Mouse (Mus musculus) embryonic facial prominence, embryonic 14.5 days (tissue): ENCODE measurements around the gene Spout1. TPM values are rescaled to one million over a fixed set of nuclear protein-coding genes. Genes with fewer than 3 reads are reported as not detected.
"Not testable (repeated sequence)": the region's sequence is repeated elsewhere in the genome, so short reads cannot be mapped to it uniquely, and the experiment has no call there.

Experiments used
- ATAC-seq: fragments of 200-750 bp; cut with Nextera tagmentation; 2 replicates; pipeline ENCODE4 v1.8.0; 2017; ENCODE audit warnings: low read depth, moderate number of reproducible peaks, moderate TSS enrichment
- DNase-seq: peaks from one replicate; pipeline ENCODE4 v3.0.0-alpha.2; 2015; ENCODE audit warnings: low spot score
- H3K27ac ChIP-seq: fragments of 300-500 bp; sonication (generic); replicated peaks from 2 replicates; pipeline ENCODE4 v1.5.1; 2014; ENCODE audit warnings: low read depth, mild to moderate bottlenecking, low read length, moderate library complexity
- H3K27me3 ChIP-seq: fragments of 300-500 bp; sonication (generic); replicated peaks from 2 replicates; pipeline ENCODE4 v1.6.1; 2014; ENCODE audit warnings: low read length; ENCODE audit not compliant: control insufficient read depth, insufficient read depth
- H3K36me3 ChIP-seq: fragments of 300-500 bp; sonication (generic); 2 replicates; pipeline ENCODE4 v1.6.1; 2014; ENCODE audit warnings: low read length, mixed read lengths; ENCODE audit not compliant: control insufficient read depth, insufficient read depth
- H3K4me1 ChIP-seq: fragments of 300-500 bp; sonication (generic); 2 replicates; pipeline ENCODE4 v1.6.1; 2014; ENCODE audit warnings: antibody characterized with exemption, low read length; ENCODE audit not compliant: control insufficient read depth, insufficient read depth
- H3K4me2 ChIP-seq: fragments of 300-500 bp; sonication (generic); 2 replicates; pipeline ENCODE4 v1.6.1; 2014; ENCODE audit warnings: low read depth, mild to moderate bottlenecking, low read length, moderate library complexity, mixed read lengths
- H3K4me3 ChIP-seq: fragments of 300-500 bp; sonication (generic); 2 replicates; pipeline ENCODE4 v1.5.1; 2014; ENCODE audit warnings: low read depth, mild to moderate bottlenecking, low read length
- H3K9ac ChIP-seq: fragments of 300-500 bp; sonication (generic); 2 replicates; pipeline ENCODE4 v1.6.1; 2014; ENCODE audit warnings: low read depth, mild to moderate bottlenecking, low read length, moderate library complexity, mixed read lengths
- H3K9me3 ChIP-seq: fragments of 300-500 bp; sonication (generic); 2 replicates; pipeline ENCODE4 v1.6.1; 2016; ENCODE audit warnings: low read length; ENCODE audit not compliant: control insufficient read depth
- WGBS: fragments of 180-500 bp; shearing (Covaris S2); extraction: QIAGEN DNeasy Blood & Tissue Kit; methylation state at CpG from one replicate; pipeline ENCODE4 v1.1.7; 2014; 5-methylcytosine and 5-hydroxymethylcytosine counted together
- polyA plus RNA-seq: library from polyadenylated mRNA; unstranded; fragments of >200 nt; fragmentation: Nextera tagmentation; extraction: Ambion mirVana; gene quantifications from 2 replicates; pipeline ENCODE4 v1.2.1, GENCODE M21; 2014

Spout1 gene
- polyA plus RNA-seq, 1 experiment from 2014 or later = 63.8 TPM

GRCm38 (mm10) chr2:30132801-30133612 is 45.3 kb downstream of the Spout1 start:
- WGBS = 10% methylated on average over 16 of the region's 16 CpGs
- H3K27me3 ChIP-seq = no peaks in the 10 kb centered on the region
- H3K36me3 ChIP-seq = peaks cover 28% of the 10 kb centered on the region; the same call in 1 of the 2 replicates
- peak overlapping the region; percentile 70 for H3K4me3 ChIP-seq
- H3K27ac ChIP-seq = peak overlapping the region; percentile 77
- no peaks in the 10 kb centered on the region for H3K9me3 ChIP-seq
- peaks cover 20% of the 10 kb centered on the region for H3K4me1 ChIP-seq
- H3K4me2 ChIP-seq = peak overlapping the region; percentile 68
- no peak for ATAC-seq
- DNase-seq = peak; percentile 88
- peak overlapping the region; percentile 78 for H3K9ac ChIP-seq

GRCm38 (mm10) chr2:30131240-30131639 is 47.0 kb downstream of the Spout1 start:
- peaks cover 20% of the 10 kb centered on the region for H3K4me1 ChIP-seq
- not testable (repeated sequence) for ATAC-seq, DNase-seq, H3K4me2 ChIP-seq, H3K27ac ChIP-seq, H3K27me3 ChIP-seq, H3K9me3 ChIP-seq, H3K4me3 ChIP-seq, H3K9ac ChIP-seq
- peaks cover 11% of the 10 kb centered on the region; the same call in 1 of the 2 replicates for H3K36me3 ChIP-seq
- WGBS = 48% methylated on average over 5 of the region's 5 CpGs

GRCm38 (mm10) chr2:30130156-30130555 is 48.1 kb downstream of the Spout1 start:
- H3K27ac ChIP-seq = no peak overlapping the region
- no peak overlapping the region for H3K4me2 ChIP-seq
- no peak overlapping the region for H3K9ac ChIP-seq
- DNase-seq = no peak
- H3K4me1 ChIP-seq = peaks cover 19% of the 10 kb centered on the region
- 79% methylated on average over 4 of the region's 4 CpGs for WGBS
- ATAC-seq = no peak
- peaks cover under 1% of the 10 kb centered on the region; the same call in 1 of the 2 replicates for H3K36me3 ChIP-seq
- H3K9me3 ChIP-seq = no peaks in the 10 kb centered on the region
- H3K27me3 ChIP-seq = no peaks in the 10 kb centered on the region
- H3K4me3 ChIP-seq = no peak overlapping the region

GRCm38 (mm10) chr2:30128789-30129188 is 49.5 kb downstream of the Spout1 start:
- 32% methylated on average over 2 of the region's 2 CpGs for WGBS

GRCm38 (mm10) chr2:30124472-30125274 is 53.6 kb downstream of the Spout1 start, which contains the start of gene Zer1:
Gene Zer1, minus strand, starts transcription at chr2:30124585.
- Histone ChIP-seq H3K4me1 (peaks cover 13% of the 10 kb centered on the region), H3K36me3 (no peaks in the 10 kb centered on the region; the same call in 1 of the 2 replicates), H3K27ac (peak within 1 kb of the TSS; percentile 63), H3K4me2 (peak within 1 kb of the TSS; percentile 82), H3K9ac (peak within 1 kb of the TSS; percentile 87), H3K9me3 (no peaks in the 10 kb centered on the region), H3K27me3 (no peaks in the 10 kb centered on the region), H3K4me3 (peak within 1 kb of the TSS; percentile 80)
- 15% methylated on average over 17 of the region's 31 CpGs for WGBS
- peak; percentile 97 for DNase-seq
- ATAC-seq = peak; percentile 98

More at GRCm38 (mm10) chr2:30128789-30129188, 49.5 kb downstream of the Spout1 start:
- Histone ChIP-seq H3K4me3 (no peak overlapping the region), H3K27ac (no peak overlapping the region), H3K9me3 (no peaks in the 10 kb centered on the region), H3K27me3 (no peaks in the 10 kb centered on the region), H3K36me3 (no peaks in the 10 kb centered on the region), H3K4me1 (peaks cover 15% of the 10 kb centered on the region), H3K9ac (no peak overlapping the region), H3K4me2 (no peak overlapping the region)
- ATAC-seq (no peak), DNase-seq (peak; percentile 60)

- WGBS = 1% methylated on average over 26 of the region's 44 CpGs
- ATAC-seq = peak; percentile 62
Measured at GRCm38 (mm10) chr2:30123729-30124471, 54.4 kb downstream of the Spout1 start.

More at GRCm38 (mm10) chr2:30123729-30124471, 54.4 kb downstream of the Spout1 start:
- H3K4me3 ChIP-seq = peak overlapping the region; percentile 80
- peak overlapping the region; percentile 63 for H3K27ac ChIP-seq
- H3K9ac ChIP-seq = peak overlapping the region; percentile 87
- no peaks in the 10 kb centered on the region for H3K27me3 ChIP-seq
- no peaks in the 10 kb centered on the region for H3K9me3 ChIP-seq
- peaks cover 13% of the 10 kb centered on the region for H3K4me1 ChIP-seq
- H3K36me3 ChIP-seq = no peaks in the 10 kb centered on the region; the same call in 1 of the 2 replicates
- no peak for DNase-seq
- peak overlapping the region; percentile 82 for H3K4me2 ChIP-seq
